Mouse (Mus musculus) liver, embryonic 14.5 days (tissue): Measurements from ENCODE around the gene Hcfc1r1.

Experiments
- CTCF ChIP-seq: IDR thresholded peaks from 2 replicates; pipeline ENCODE4 v1.5.1; 2016; ENCODE audit warnings: antibody characterized with exemption, low read depth, control low read depth
- EP300 ChIP-seq: IDR thresholded peaks from 2 replicates; pipeline ENCODE4 v1.6.1; 2016; ENCODE audit warnings: antibody characterized with exemption, low read depth

- TF ChIP-seq CTCF = no peak
- TF ChIP-seq EP300 = no peak
Measured at GRCm38 (mm10) chr17:23672761-23673160, 635 bp upstream of the Hcfc1r1 start.
